27 mouse cellular contexts compared by ENCODE assay signal in genomic region chr17:90376533-90376932, GRCm38 (mm10).
DNase-seq lines count a peak whose midpoint lies in the region; ATAC-seq and TF ChIP-seq lines count a peak whose summit lies in the region.
"Had no signal": no experiment of that assay in that cellular context is flagged by ENCODE, and none has a peak within 500 bp of the region (broad histone marks: within the 10 kb centered on the region; RNA-seq: fewer than 3 reads in every experiment).

No protein-coding gene starts in this region.

- H3K4me3 ChIP-seq in forebrain, embryonic 13.5 days: no peak overlapping the region
- H3K4me3 ChIP-seq in forebrain, embryonic 12.5 days (replicated peaks): no peak overlapping the region
- no peak overlapping the region for H3K4me3 ChIP-seq in forebrain, embryonic 15.5 days
- H3K4me3 ChIP-seq in forebrain, embryonic 10.5 days: no peak overlapping the region
- H3K4me3 ChIP-seq in neural tube, embryonic 14.5 days (ENCODE audit: low read depth, low read length): no peak overlapping the region
- no peak overlapping the region for H3K4me3 ChIP-seq in neural tube, embryonic 15.5 days (replicated peaks)
- no peak overlapping the region for H3K4me3 ChIP-seq in forebrain, postnatal 0 days (ENCODE audit: low read depth, low read length)
- H3K4me3 ChIP-seq: embryonic facial prominence, embryonic 13.5 days; embryonic facial prominence, embryonic 15.5 days; erythroblast, embryonic 14.5 days had no signal

- no peak for TF ChIP-seq CTCF in forebrain, postnatal 0 days (IDR thresholded peaks at IDR 0.05; ENCODE audit: low read depth)

- H3K27ac ChIP-seq in forebrain, embryonic 13.5 days: no peak overlapping the region
- H3K27ac ChIP-seq in forebrain, embryonic 12.5 days: no peak overlapping the region
- no peak overlapping the region for H3K27ac ChIP-seq in forebrain, embryonic 15.5 days (replicated peaks)
- H3K27ac ChIP-seq in forebrain, embryonic 10.5 days: no peak overlapping the region
- no peak overlapping the region for H3K27ac ChIP-seq in neural tube, embryonic 14.5 days (ENCODE audit: low read depth, low read length)
- H3K27ac ChIP-seq in neural tube, embryonic 15.5 days (replicated peaks): no peak overlapping the region
- no peak overlapping the region for H3K27ac ChIP-seq in forebrain, postnatal 0 days (ENCODE audit: low read depth, low read length)
- H3K27ac ChIP-seq: embryonic facial prominence, embryonic 13.5 days; embryonic facial prominence, embryonic 15.5 days had no signal

- no peak overlapping the region for H3K4me2 ChIP-seq in forebrain, embryonic 13.5 days
- no peak overlapping the region for H3K4me2 ChIP-seq in forebrain, embryonic 12.5 days
- no peak overlapping the region for H3K4me2 ChIP-seq in forebrain, embryonic 15.5 days (replicated peaks)
- H3K4me2 ChIP-seq in neural tube, embryonic 14.5 days (ENCODE audit: low read depth, low read length): no peak overlapping the region
- no peak overlapping the region for H3K4me2 ChIP-seq in neural tube, embryonic 15.5 days
- H3K4me2 ChIP-seq in forebrain, postnatal 0 days (ENCODE audit: low read depth): no peak overlapping the region
- H3K4me2 ChIP-seq: embryonic facial prominence, embryonic 13.5 days; embryonic facial prominence, embryonic 15.5 days had no signal

- H3K4me1 ChIP-seq in forebrain, embryonic 13.5 days: no peaks in the 10 kb centered on the region
- H3K4me1 ChIP-seq in forebrain, embryonic 12.5 days: no peaks in the 10 kb centered on the region
- 0 out of 2 replicates have a peak, but pooled peaks cover 3% of the 10 kb centered on the region for H3K4me1 ChIP-seq in forebrain, embryonic 15.5 days
- no peaks in the 10 kb centered on the region for H3K4me1 ChIP-seq in forebrain, embryonic 10.5 days
- H3K4me1 ChIP-seq in neural tube, embryonic 14.5 days (ENCODE audit: control insufficient read depth, insufficient read depth, low read length): no peaks in the 10 kb centered on the region
- H3K4me1 ChIP-seq in neural tube, embryonic 15.5 days: no peaks in the 10 kb centered on the region; the same call in 1 of the 2 replicates
- H3K4me1 ChIP-seq in forebrain, postnatal 0 days (ENCODE audit: insufficient read depth): no peaks in the 10 kb centered on the region; the same call in 1 of the 2 replicates
- H3K4me1 ChIP-seq: embryonic facial prominence, embryonic 13.5 days; embryonic facial prominence, embryonic 15.5 days had no signal

- DNase-seq in forebrain, embryonic 10.5 days (ENCODE audit: extremely low spot score, low spot score): no peak
- DNase-seq in forebrain, postnatal 0 days: no peak
- no peak for DNase-seq in gastrocnemius, adult 18-20 months (ENCODE audit: low spot score)
- DNase-seq: adrenal gland, adult 8-10 months; adrenal gland, postnatal 14 days; adrenal gland, postnatal 36 days; B cell, adult 2 months; cerebellum, adult 11 months; cerebellum, adult 18-20 months; cerebellum, adult 8-10 months; cerebellum, adult 9-11 months; cerebellum, postnatal 14 days; cerebellum, postnatal 36 days; embryo, embryonic 11 days had no signal

- no peaks in the 10 kb centered on the region for H3K9me3 ChIP-seq in forebrain, embryonic 13.5 days (replicated peaks)
- no peaks in the 10 kb centered on the region for H3K9me3 ChIP-seq in forebrain, embryonic 12.5 days
- H3K9me3 ChIP-seq in forebrain, embryonic 15.5 days: no peaks in the 10 kb centered on the region
- no peaks in the 10 kb centered on the region for H3K9me3 ChIP-seq in forebrain, embryonic 10.5 days
- H3K9me3 ChIP-seq in neural tube, embryonic 14.5 days (ENCODE audit: control insufficient read depth, low read length): no peaks in the 10 kb centered on the region
- H3K9me3 ChIP-seq in neural tube, embryonic 15.5 days (replicated peaks): no peaks in the 10 kb centered on the region
- no peaks in the 10 kb centered on the region for H3K9me3 ChIP-seq in forebrain, postnatal 0 days (ENCODE audit: low read length)
- H3K9me3 ChIP-seq: embryonic facial prominence, embryonic 13.5 days; embryonic facial prominence, embryonic 15.5 days; G1E had no signal

- H3K9ac ChIP-seq in forebrain, embryonic 13.5 days: no peak overlapping the region
- no peak overlapping the region for H3K9ac ChIP-seq in forebrain, embryonic 12.5 days
- H3K9ac ChIP-seq in forebrain, embryonic 15.5 days (replicated peaks): no peak overlapping the region
- no peak overlapping the region for H3K9ac ChIP-seq in neural tube, embryonic 14.5 days (replicated peaks; ENCODE audit: low read depth, low read length)
- H3K9ac ChIP-seq in neural tube, embryonic 15.5 days (replicated peaks): no peak overlapping the region
- H3K9ac ChIP-seq in forebrain, postnatal 0 days: no peak overlapping the region
- H3K9ac ChIP-seq: embryonic facial prominence, embryonic 13.5 days; embryonic facial prominence, embryonic 15.5 days had no signal

- peak; percentile 55 for ATAC-seq in forebrain, embryonic 13.5 days
- ATAC-seq in forebrain, embryonic 12.5 days (ENCODE audit: low FRiP score): no peak
- peak; percentile 55 for ATAC-seq in forebrain, embryonic 15.5 days (replicated peaks)
- peak; percentile 46; the same call in 1 of the 2 replicates for ATAC-seq in neural tube, embryonic 14.5 days (ENCODE audit: low read depth)
- ATAC-seq in neural tube, embryonic 15.5 days (ENCODE audit: low FRiP score): no peak
- ATAC-seq in forebrain, postnatal 0 days: 0 out of 2 replicates have a peak, but pooled peaks have one; percentile 38
- ATAC-seq: activated CD4-positive, CD25-positive, alpha-beta regulatory T cell, adult 4 months; CD4-positive, CD25-positive, alpha-beta regulatory T cell, adult 4 months; Patski had no signal

- H3K27me3 ChIP-seq in forebrain, embryonic 13.5 days: no peaks in the 10 kb centered on the region
- H3K27me3 ChIP-seq in forebrain, embryonic 12.5 days: no peaks in the 10 kb centered on the region
- no peaks in the 10 kb centered on the region for H3K27me3 ChIP-seq in forebrain, embryonic 15.5 days
- no peaks in the 10 kb centered on the region for H3K27me3 ChIP-seq in forebrain, embryonic 10.5 days (ENCODE audit: poor library complexity, severe bottlenecking)
- no peaks in the 10 kb centered on the region for H3K27me3 ChIP-seq in neural tube, embryonic 14.5 days (ENCODE audit: control insufficient read depth, insufficient read depth, low read length)
- no peaks in the 10 kb centered on the region for H3K27me3 ChIP-seq in neural tube, embryonic 15.5 days (replicated peaks)
- H3K27me3 ChIP-seq in forebrain, postnatal 0 days (ENCODE audit: insufficient read depth, low read length): no peaks in the 10 kb centered on the region
- H3K27me3 ChIP-seq: CH12.LX; embryonic facial prominence, embryonic 13.5 days; embryonic facial prominence, embryonic 15.5 days had no signal

- H3K36me3 ChIP-seq in forebrain, embryonic 13.5 days (ENCODE audit: poor library complexity, severe bottlenecking): no peaks in the 10 kb centered on the region
- H3K36me3 ChIP-seq in forebrain, embryonic 12.5 days (replicated peaks): no peaks in the 10 kb centered on the region
- H3K36me3 ChIP-seq in forebrain, embryonic 15.5 days: no peaks in the 10 kb centered on the region
- no peaks in the 10 kb centered on the region for H3K36me3 ChIP-seq in forebrain, embryonic 10.5 days (replicated peaks)
- no peaks in the 10 kb centered on the region for H3K36me3 ChIP-seq in neural tube, embryonic 14.5 days (ENCODE audit: control insufficient read depth, insufficient read depth, low read length)
- no peaks in the 10 kb centered on the region for H3K36me3 ChIP-seq in neural tube, embryonic 15.5 days
- no peaks in the 10 kb centered on the region for H3K36me3 ChIP-seq in forebrain, postnatal 0 days (ENCODE audit: insufficient read depth)
- H3K36me3 ChIP-seq: embryonic facial prominence, embryonic 13.5 days; embryonic facial prominence, embryonic 15.5 days; G1E had no signal

- WGBS in forebrain, embryonic 13.5 days: 69% methylated on average over 2 of the region's 2 CpGs
- 77% methylated on average over 2 of the region's 2 CpGs for WGBS in forebrain, embryonic 12.5 days
- WGBS in forebrain, embryonic 15.5 days: 54% methylated on average over 2 of the region's 2 CpGs
- WGBS in forebrain, embryonic 10.5 days: 91% methylated on average over 2 of the region's 2 CpGs
- WGBS in neural tube, embryonic 14.5 days: 51% methylated on average over 2 of the region's 2 CpGs
- WGBS in neural tube, embryonic 15.5 days: 52% methylated on average over 2 of the region's 2 CpGs
- WGBS in forebrain, postnatal 0 days: 33% methylated on average over 2 of the region's 2 CpGs

Comparison
In these comparisons a context has a peak if more than half of its experiments do, and no peak if none do; other contexts are left out.
1. ATAC-seq: peak in forebrain, embryonic 13.5 days (single experiment), forebrain, embryonic 15.5 days (single experiment), neural tube, embryonic 14.5 days (single experiment) and forebrain, postnatal 0 days (single experiment); none in forebrain, embryonic 12.5 days (single experiment) and neural tube, embryonic 15.5 days (single experiment).